Mouse (Mus musculus): Measurements from ENCODE around the gene Inmt.

DNA sequence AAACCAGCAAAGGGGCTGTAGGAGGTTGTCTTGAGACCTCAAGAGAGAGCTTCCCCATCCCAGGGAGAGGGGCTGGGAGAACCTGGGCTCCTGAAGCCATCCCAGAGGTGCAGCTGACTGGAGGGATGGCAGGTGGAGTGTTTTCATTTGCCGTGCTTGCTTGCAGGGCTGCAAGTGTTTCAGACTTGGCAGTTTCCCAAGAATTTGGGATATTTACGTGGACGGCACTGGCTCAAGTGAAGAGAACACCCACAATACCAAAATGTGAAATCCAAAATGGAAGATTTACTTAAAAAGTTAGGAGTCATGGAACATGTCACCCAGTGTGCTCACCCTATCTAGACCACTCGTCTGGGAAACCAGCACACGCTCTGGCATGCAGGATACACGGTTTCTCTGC is 44.2 kb downstream of the Inmt start:
- TF ChIP-seq CTCF (IDR thresholded peaks at IDR 0.05) (no peak), EP300 (IDR thresholded peaks at IDR 0.05) (no peak)

Measured in lung, postnatal 0 days (tissue).